Mouse (Mus musculus) stomach, embryonic 15.5 days (tissue): ENCODE data around the gene Bcl6. TPM values are rescaled to one million over a fixed set of nuclear protein-coding genes. Genes with fewer than 3 reads are reported as not detected.

Source experiments
- ATAC-seq: fragments of 200-750 bp; cut with Nextera tagmentation; 2 replicates; pipeline ENCODE4 v1.8.0; 2017; ENCODE audit warnings: low read depth, moderate number of reproducible peaks, moderate TSS enrichment; ENCODE audit not compliant: insufficient read depth, low FRiP score
- H3K27ac ChIP-seq: fragments of 300-500 bp; sonication (generic); 2 replicates; pipeline ENCODE4 v1.5.1; 2015; ENCODE audit warnings: mild to moderate bottlenecking, inconsistent platforms
- H3K27me3 ChIP-seq: fragments of 300-500 bp; sonication (generic); replicated peaks from 2 replicates; pipeline ENCODE4 v1.6.1; 2015; ENCODE audit warnings: inconsistent platforms
- H3K36me3 ChIP-seq: fragments of 300-500 bp; sonication (generic); 2 replicates; pipeline ENCODE4 v1.6.1; 2015; ENCODE audit warnings: inconsistent platforms
- H3K4me1 ChIP-seq: fragments of 300-500 bp; sonication (generic); 2 replicates; pipeline ENCODE4 v1.6.1; 2015; ENCODE audit warnings: inconsistent platforms
- H3K4me2 ChIP-seq: fragments of 300-500 bp; sonication (generic); 2 replicates; pipeline ENCODE4 v1.6.1; 2015; ENCODE audit warnings: mild to moderate bottlenecking, inconsistent platforms
- H3K4me3 ChIP-seq: fragments of 300-500 bp; sonication (generic); replicated peaks from 2 replicates; pipeline ENCODE4 v1.5.1; 2015; ENCODE audit warnings: inconsistent platforms
- H3K9ac ChIP-seq: fragments of 300-500 bp; sonication (generic); 2 replicates; pipeline ENCODE4 v1.6.1; 2015; ENCODE audit warnings: inconsistent platforms
- H3K9me3 ChIP-seq: fragments of 300-500 bp; sonication (generic); 2 replicates; pipeline ENCODE4 v1.6.1; 2016; ENCODE audit warnings: inconsistent platforms
- WGBS: fragments of 180-500 bp; shearing (Covaris S2); methylation state at CpG from one replicate; pipeline ENCODE4 v1.1.7; 2015; 5-methylcytosine and 5-hydroxymethylcytosine counted together
- polyA plus RNA-seq: library from polyadenylated mRNA; unstranded; fragments of >200 nt; fragmentation: Nextera tagmentation; extraction: Ambion mirVana; gene quantifications from 2 replicates; pipeline ENCODE4 v1.2.1, GENCODE M21; 2015

Bcl6 gene
- polyA plus RNA-seq, 1 experiment from 2014 or later = 1.3 TPM

DNA sequence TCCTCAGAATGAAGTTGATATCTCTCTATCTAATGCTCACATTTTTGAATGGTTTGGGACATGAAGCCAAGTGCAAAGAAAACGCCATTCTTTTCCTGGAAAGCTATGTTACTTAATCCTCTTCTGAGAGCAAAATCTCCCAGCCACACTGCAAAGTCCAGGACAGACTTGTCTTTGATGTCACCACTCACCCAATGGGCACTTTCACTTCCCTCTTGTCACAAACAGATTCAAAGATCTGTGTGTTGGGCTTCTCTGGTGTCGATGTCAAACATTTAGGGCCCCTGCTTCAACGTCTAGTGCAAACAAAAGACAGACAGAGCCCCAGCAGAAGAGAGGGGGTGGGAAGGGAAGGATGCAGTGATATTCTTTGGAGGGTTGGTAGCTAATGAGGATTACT is 23.4 kb upstream of the Bcl6 start:
- H3K4me1 ChIP-seq = no peaks in the 10 kb centered on the region
- no peaks in the 10 kb centered on the region for H3K27me3 ChIP-seq
- H3K4me3 ChIP-seq = no peak overlapping the region
- H3K4me2 ChIP-seq = no peak overlapping the region
- H3K27ac ChIP-seq = no peak overlapping the region
- no peaks in the 10 kb centered on the region for H3K9me3 ChIP-seq
- no peak overlapping the region for H3K9ac ChIP-seq
- H3K36me3 ChIP-seq = no peaks in the 10 kb centered on the region
- 43% methylated on average over 3 of the region's 3 CpGs for WGBS
- no peak for ATAC-seq

DNA sequence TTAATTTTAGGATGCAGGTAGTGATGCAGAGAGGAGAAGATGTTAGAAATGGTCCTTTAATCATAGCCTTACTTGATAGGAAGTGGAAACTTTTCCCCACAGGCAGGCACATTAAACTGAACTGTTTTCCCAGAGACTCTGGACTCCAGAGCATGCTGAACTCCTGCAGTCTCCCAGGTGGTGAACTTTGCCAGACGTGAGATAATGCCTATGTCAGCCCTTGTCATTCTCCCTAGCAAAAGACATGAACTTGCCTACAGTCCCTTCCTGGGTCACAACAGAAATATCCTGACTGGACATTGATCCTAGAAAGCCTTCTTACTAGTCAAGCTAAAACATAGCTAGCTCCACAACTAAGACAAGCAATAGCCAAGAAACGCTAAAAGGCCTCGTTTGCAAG is 22.7 kb upstream of the Bcl6 start:
- Histone ChIP-seq H3K4me1 (no peaks in the 10 kb centered on the region), H3K4me3 (no peak overlapping the region), H3K36me3 (no peaks in the 10 kb centered on the region), H3K27ac (no peak overlapping the region), H3K9ac (no peak overlapping the region), H3K9me3 (no peaks in the 10 kb centered on the region), H3K4me2 (no peak overlapping the region), H3K27me3 (no peaks in the 10 kb centered on the region)
- 70% methylated on average over 3 of the region's 3 CpGs for WGBS
- no peak for ATAC-seq

GRCm38 (mm10) chr16:24009891-24010290 is 21.2 kb upstream of the Bcl6 start:
- Histone ChIP-seq H3K27me3 (no peaks in the 10 kb centered on the region), H3K4me1 (no peaks in the 10 kb centered on the region), H3K36me3 (no peaks in the 10 kb centered on the region), H3K27ac (no peak overlapping the region), H3K4me3 (no peak overlapping the region), H3K9ac (no peak overlapping the region), H3K4me2 (no peak overlapping the region), H3K9me3 (no peaks in the 10 kb centered on the region)
- no peak for ATAC-seq
- WGBS = 83% methylated on average over 2 of the region's 2 CpGs

GRCm38 (mm10) chr16:24005928-24006327 is 17.3 kb upstream of the Bcl6 start:
- H3K36me3 ChIP-seq = no peaks in the 10 kb centered on the region
- ATAC-seq = no peak
- WGBS = 63% methylated on average over 8 of the region's 8 CpGs

GRCm38 (mm10) chr16:23997912-23998311 is 9.3 kb upstream of the Bcl6 start:
- H3K4me1 ChIP-seq = no peaks in the 10 kb centered on the region
- H3K36me3 ChIP-seq = no peaks in the 10 kb centered on the region
- H3K4me3 ChIP-seq = no peak overlapping the region
- 76% methylated on average over 6 of the region's 6 CpGs for WGBS
- no peaks in the 10 kb centered on the region for H3K27me3 ChIP-seq
- H3K9me3 ChIP-seq = no peaks in the 10 kb centered on the region
- no peak for ATAC-seq
- H3K4me2 ChIP-seq = no peak overlapping the region
- no peak overlapping the region for H3K9ac ChIP-seq
- 0 out of 2 replicates have a peak overlapping the region, but pooled peaks have one; percentile 16 for H3K27ac ChIP-seq

More at GRCm38 (mm10) chr16:24005928-24006327, 17.3 kb upstream of the Bcl6 start:
- Histone ChIP-seq H3K4me1 (no peaks in the 10 kb centered on the region), H3K9ac (no peak overlapping the region), H3K4me3 (no peak overlapping the region), H3K27me3 (no peaks in the 10 kb centered on the region), H3K27ac (no peak overlapping the region), H3K4me2 (no peak overlapping the region), H3K9me3 (no peaks in the 10 kb centered on the region)

DNA sequence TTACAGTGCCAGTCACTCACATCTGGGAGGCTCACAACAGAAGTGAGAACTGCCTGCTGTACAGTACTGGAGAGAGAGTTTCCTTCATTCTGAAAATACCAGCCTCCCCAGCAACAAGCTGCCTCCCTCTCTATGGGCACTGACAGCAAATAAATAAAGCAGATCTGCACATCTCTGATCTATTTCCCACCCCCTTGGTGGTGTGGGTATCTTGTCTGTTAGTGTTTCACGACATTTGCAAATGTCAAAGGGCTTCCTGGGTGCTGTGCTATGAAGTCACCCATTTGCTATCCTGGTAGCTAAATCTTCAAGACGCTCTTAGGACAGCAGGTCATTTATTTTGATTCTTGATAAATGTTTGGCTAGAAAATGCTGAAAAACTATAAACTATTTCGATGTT is 8.6 kb upstream of the Bcl6 start:
- H3K4me1 ChIP-seq = no peaks in the 10 kb centered on the region
- H3K4me2 ChIP-seq = no peak overlapping the region
- H3K9me3 ChIP-seq = no peaks in the 10 kb centered on the region
- WGBS = 61% methylated on average over 3 of the region's 3 CpGs
- ATAC-seq = no peak
- H3K9ac ChIP-seq = no peak overlapping the region
- H3K27ac ChIP-seq = no peak overlapping the region
- H3K36me3 ChIP-seq = no peaks in the 10 kb centered on the region
- H3K27me3 ChIP-seq = no peaks in the 10 kb centered on the region
- no peak overlapping the region for H3K4me3 ChIP-seq

DNA sequence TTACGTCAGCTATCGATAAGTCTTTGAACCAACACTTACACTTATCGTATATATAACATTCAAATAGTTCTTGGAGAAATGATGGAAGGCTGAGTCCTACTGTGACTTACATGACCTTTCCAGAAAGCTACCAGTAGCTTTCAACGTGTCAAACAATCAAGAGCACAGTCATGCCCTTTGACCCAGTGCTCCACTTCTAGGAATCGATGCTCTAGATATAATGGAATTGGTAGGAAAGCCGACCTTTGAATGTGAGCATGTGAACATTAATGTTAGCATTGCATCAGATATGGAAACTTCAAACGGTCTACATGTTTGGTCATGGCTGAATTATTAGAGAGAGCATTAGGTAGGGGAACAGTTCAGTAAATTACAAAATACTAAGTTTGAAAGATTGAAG is 7.7 kb upstream of the Bcl6 start:
- WGBS = 67% methylated on average over 7 of the region's 7 CpGs
- no peak for ATAC-seq

GRCm38 (mm10) chr16:23993351-23994321 is 5.0 kb upstream of the Bcl6 start:
- H3K9me3 ChIP-seq = no peaks in the 10 kb centered on the region
- WGBS = 26% methylated on average over 17 of the region's 17 CpGs
- no peaks in the 10 kb centered on the region for H3K27me3 ChIP-seq
- H3K4me2 ChIP-seq = peak overlapping the region; percentile 47
- H3K27ac ChIP-seq = peak overlapping the region; percentile 81
- H3K36me3 ChIP-seq = no peaks in the 10 kb centered on the region
- H3K9ac ChIP-seq = no peak overlapping the region
- no peak overlapping the region for H3K4me3 ChIP-seq
- ATAC-seq = peak; percentile 45; the same call in 1 of the 2 replicates
- peaks cover 5% of the 10 kb centered on the region; the same call in 1 of the 2 replicates for H3K4me1 ChIP-seq

More for the DNA sequence above, 7.7 kb upstream of the Bcl6 start:
- no peaks in the 10 kb centered on the region for H3K9me3 ChIP-seq
- peaks cover 2% of the 10 kb centered on the region; the same call in 1 of the 2 replicates for H3K4me1 ChIP-seq
- no peak overlapping the region for H3K4me3 ChIP-seq
- no peaks in the 10 kb centered on the region for H3K27me3 ChIP-seq
- no peak overlapping the region for H3K9ac ChIP-seq
- H3K36me3 ChIP-seq = no peaks in the 10 kb centered on the region
- H3K4me2 ChIP-seq = no peak overlapping the region
- H3K27ac ChIP-seq = no peak overlapping the region

DNA sequence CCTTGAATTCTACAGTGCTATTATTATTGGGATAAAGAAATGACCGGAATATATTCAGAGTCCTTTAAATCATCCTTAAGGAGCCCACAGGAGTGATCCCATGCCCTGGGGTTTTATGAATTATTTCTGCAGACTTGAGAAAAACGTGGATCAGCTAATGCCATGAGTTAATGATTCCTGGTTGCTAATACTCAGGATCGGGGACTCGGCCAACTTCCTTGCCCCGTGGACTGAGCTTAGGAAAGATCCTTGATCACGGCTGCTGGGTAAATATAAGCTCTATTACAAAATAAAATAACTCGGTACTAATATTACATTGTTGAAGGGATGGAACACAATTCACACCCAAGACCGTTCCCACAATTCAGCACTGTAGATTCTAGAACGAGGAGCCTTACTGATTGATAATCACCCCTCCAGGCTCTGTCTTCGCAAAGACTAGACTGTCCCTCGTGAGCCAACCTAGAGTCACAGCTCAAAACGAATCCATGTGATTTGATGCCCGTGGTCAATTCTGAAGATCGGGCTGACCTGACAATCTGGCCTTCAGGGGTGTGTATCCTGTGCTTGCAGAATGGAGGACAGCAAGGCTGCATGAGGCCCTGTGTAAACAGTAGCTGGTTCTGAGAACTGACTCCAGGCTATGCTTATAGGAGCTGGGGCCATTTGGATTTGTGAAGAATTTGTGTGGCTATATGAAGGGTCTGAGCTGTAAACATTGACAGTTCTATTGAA is 3.4 kb upstream of the Bcl6 start:
- H3K9me3 ChIP-seq = no peaks in the 10 kb centered on the region
- no peaks in the 10 kb centered on the region for H3K27me3 ChIP-seq
- 84% methylated on average over 14 of the region's 14 CpGs for WGBS
- H3K27ac ChIP-seq = no peak overlapping the region
- ATAC-seq = no peak
- H3K36me3 ChIP-seq = no peaks in the 10 kb centered on the region
- H3K9ac ChIP-seq = no peak overlapping the region
- H3K4me3 ChIP-seq = no peak overlapping the region
- peaks cover 5% of the 10 kb centered on the region; the same call in 1 of the 2 replicates for H3K4me1 ChIP-seq
- no peak overlapping the region for H3K4me2 ChIP-seq

DNA sequence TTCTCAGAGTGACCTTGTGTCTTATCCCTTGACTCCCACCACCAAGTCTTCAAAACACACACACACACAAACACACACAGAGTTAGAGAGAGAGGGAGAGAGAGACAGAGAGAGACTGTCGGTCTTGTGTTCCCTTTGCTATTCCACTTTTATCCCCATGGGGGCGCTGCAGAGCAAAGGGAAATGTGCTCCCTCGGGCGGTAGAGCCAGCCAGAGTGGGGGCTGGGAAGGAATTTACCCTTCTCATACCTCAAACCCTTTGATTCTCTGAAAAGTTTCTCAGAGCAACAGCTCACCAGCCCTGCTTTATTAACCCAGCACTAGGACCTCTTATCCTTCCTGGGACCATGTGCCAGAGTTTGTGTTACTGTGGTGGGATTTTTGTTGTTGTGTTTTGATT is 2.5 kb upstream of the Bcl6 start:
- Histone ChIP-seq H3K4me2 (no peak overlapping the region), H3K4me1 (peaks cover 5% of the 10 kb centered on the region; the same call in 1 of the 2 replicates), H3K9me3 (no peaks in the 10 kb centered on the region), H3K9ac (no peak overlapping the region), H3K36me3 (no peaks in the 10 kb centered on the region), H3K27me3 (no peaks in the 10 kb centered on the region), H3K4me3 (no peak overlapping the region), H3K27ac (no peak overlapping the region)
- ATAC-seq = no peak
- WGBS = 6% methylated on average over 4 of the region's 4 CpGs

DNA sequence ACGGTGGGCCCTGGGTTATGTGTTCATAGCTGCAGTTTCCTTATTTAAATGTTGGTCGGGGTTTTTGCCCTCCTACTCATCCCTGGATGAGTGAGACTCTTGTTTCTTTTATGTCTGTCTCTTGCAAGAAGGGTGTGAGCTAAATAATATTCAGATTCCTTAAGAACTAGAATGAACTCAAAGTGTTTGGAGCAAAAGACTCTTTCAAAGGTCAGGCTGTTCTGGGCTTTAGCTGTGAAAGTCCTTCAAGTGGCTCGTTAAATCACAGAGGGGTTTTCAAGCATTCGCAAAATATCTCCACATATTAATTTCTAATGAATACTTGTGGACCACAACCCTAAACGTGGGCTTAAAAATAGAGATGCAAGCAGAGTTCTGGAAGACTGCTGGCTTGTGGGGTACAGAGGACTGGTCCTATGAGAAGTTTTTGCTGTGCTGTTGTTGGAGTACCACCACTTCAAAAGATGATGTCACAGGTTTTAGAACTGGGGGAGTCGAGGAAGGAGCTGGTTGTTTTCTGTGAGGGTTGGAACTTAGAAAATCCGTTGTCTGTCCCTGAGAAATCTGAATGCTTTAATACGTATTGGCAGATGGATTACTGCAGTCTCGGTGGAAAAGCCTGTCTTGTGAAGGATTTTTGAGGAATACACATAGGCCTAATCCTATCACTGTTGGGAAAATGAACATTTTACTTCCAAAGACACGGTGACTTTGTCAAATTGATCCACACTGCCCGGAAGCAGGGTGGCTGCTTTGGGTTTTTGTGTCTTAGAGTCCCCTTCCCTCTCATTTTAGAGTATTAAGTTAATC is 1.7 kb upstream of the Bcl6 start:
- no peaks in the 10 kb centered on the region for H3K36me3 ChIP-seq
- no peak for ATAC-seq
- WGBS = 51% methylated on average over 11 of the region's 11 CpGs
- no peaks in the 10 kb centered on the region for H3K9me3 ChIP-seq
- peak overlapping the region; percentile 75 for H3K4me2 ChIP-seq
- H3K9ac ChIP-seq = no peak overlapping the region
- peaks cover 5% of the 10 kb centered on the region; the same call in 1 of the 2 replicates for H3K4me1 ChIP-seq
- H3K27ac ChIP-seq = peak overlapping the region; percentile 99
- H3K4me3 ChIP-seq = peak overlapping the region; percentile 69
- H3K27me3 ChIP-seq = no peaks in the 10 kb centered on the region
